Mouse (Mus musculus): ENCODE data around the gene Evi5.

- TF ChIP-seq KAT2A (conservative IDR thresholded peaks at IDR 0.05; ENCODE audit: low read depth, low read length), result no peak
- no peak for TF ChIP-seq HCFC1 (IDR thresholded peaks at IDR 0.05; ENCODE audit: low read depth, low read length)
- no peak for TF ChIP-seq RCOR1 (IDR thresholded peaks at IDR 0.05; ENCODE audit: low read depth, low read length)
- no peak for TF ChIP-seq MYB (IDR thresholded peaks at IDR 0.05; ENCODE audit: low read depth, low read length)
- no peak for TF ChIP-seq EP300 (IDR thresholded peaks at IDR 0.05; ENCODE audit: low read depth in 1 of 2, low read length in 2 of 2)
- no peak for TF ChIP-seq CHD1 (IDR thresholded peaks at IDR 0.05; ENCODE audit: low read depth, low read length)
- no peak for TF ChIP-seq ZNF384 (IDR thresholded peaks at IDR 0.05; ENCODE audit: low read depth, low read length)
- no peak for TF ChIP-seq CTCF (IDR thresholded peaks at IDR 0.05 in 2 of 3, conservative IDR thresholded peaks at IDR 0.05 in 1 of 3; ENCODE audit: control insufficient read depth in 1 of 3, insufficient read depth in 1 of 3, low read depth in 2 of 3, low read length in 3 of 3, poor library complexity in 1 of 3, severe bottlenecking in 1 of 3)
- TF ChIP-seq POLR2A (IDR thresholded peaks at IDR 0.05; ENCODE audit: control insufficient read depth in 1 of 2, insufficient read depth in 1 of 2, low read depth in 1 of 2, low read length in 2 of 2, poor library complexity in 1 of 2), result no peak
- no peak for TF ChIP-seq UBTF (IDR thresholded peaks at IDR 0.05; ENCODE audit: borderline replicate concordance, insufficient read depth, low read depth, low read length)
Observed at GRCm38 (mm10) chr5:107777545-107777830, 97.4 kb downstream of the Evi5 start.

All from MEL (cell line).